Mouse (Mus musculus): ENCODE measurements around the gene Ncbp2.

- no peak for TF ChIP-seq CTCF (IDR thresholded peaks at IDR 0.05; ENCODE audit: low read depth, low read length)
- TF ChIP-seq POLR2A (IDR thresholded peaks at IDR 0.05; ENCODE audit: extremely low read depth, insufficient read depth, low read length), result no peak
Measured at GRCm38 (mm10) chr16:31935091-31935979, 13.0 kb upstream of the Ncbp2 start.

Measured in liver, adult 2 months (tissue).